Mouse (Mus musculus) embryonic fibroblast, embryonic 13.5 days (primary cell): ENCODE measurements at regions not wholly inside any gene's neighbourhood (a gene's known extent, or its start where the extent isn't known, plus 50 kb on each side); places are given as distances from the start of the nearest gene placed in this dataset.

Experiments used
- CTCF ChIP-seq: IDR thresholded peaks from 2 replicates; pipeline ENCODE4 v1.5.1; 2011; ENCODE audit warnings: mild to moderate bottlenecking, control low read depth, low read length, moderate library complexity, borderline replicate concordance; ENCODE audit not compliant: insufficient read depth
- POLR2A ChIP-seq: IDR thresholded peaks from 2 replicates; pipeline ENCODE4 v1.6.1; 2011; ENCODE audit warnings: low read depth, mild to moderate bottlenecking, control low read depth, low read length, moderate library complexity

DNA sequence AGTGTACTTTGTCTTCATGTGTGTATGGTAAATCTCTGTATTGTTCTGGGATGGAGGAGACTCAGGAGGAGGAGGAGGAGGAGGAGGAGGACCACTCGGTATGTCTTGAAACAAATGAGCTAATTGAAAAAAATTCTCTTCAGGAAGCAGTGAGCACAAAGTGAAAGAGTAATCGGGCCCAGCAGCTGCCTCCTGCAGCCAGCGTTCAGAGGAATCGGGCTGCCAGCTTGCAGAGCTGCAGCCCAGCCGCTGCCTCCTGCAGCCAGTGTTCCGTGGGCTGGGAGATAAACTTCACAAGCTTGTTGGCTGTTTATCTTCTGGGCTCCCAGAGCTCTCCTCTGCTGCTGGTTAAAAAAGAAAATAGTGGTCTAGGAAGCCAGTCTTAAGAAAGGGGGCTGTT is 74.9 kb upstream of the Zfp217 start:
- TF ChIP-seq CTCF (no peak), POLR2A (no peak)
